Mouse (Mus musculus): ENCODE data around the gene Gba. TPM values are rescaled to one million over a fixed set of nuclear protein-coding genes. Genes with fewer than 3 reads are reported as not detected.
"Not testable (repeated sequence)": the region's sequence is repeated elsewhere in the genome, so short reads cannot be mapped to it uniquely, and the experiment has no call there.

Gene Gba
- polyA plus RNA-seq, 1 experiment from 2014 or later = 141 TPM

DNA sequence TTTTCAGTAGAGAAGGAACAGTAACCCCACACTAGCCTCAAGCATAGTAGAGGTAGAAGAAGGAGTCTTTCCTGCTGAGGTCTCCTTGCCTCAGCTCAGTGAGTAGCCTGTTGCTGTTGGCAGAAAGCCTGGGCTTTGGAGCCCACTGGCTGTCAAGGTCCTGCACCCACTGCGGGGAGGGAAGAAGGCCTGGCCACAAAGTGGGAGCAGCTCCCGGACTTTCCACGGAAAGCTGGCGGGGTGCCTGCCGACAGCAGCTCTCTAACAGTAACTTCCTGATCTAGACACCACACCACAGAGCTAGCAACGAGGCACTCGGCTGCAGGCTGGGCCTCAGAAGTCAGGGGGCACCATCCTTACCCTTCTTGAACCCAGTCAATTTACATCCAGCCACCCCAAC, 8.0 kb downstream of the Gba start:
- ChIA-PET CTCF (interaction anchor here (0.8 to 1.4 kb wide), 8 partner anchors 8 to 152 kb away, joined by 3 to 5 read pairs (median 3); partner anchors contain the start of gene Gba), POLR2A (interaction anchor here (0.8 to 1.5 kb wide), 4 partner anchors 8 to 121 kb away, joined by 3 to 5 read pairs (median 4); partner anchors contain the start of genes Gba and Gm43738)
- DNase-seq (ENCODE audit: low read depth, low spot score) = peak; percentile 25
- no peaks in the 10 kb centered on the region for H3K27me3 ChIP-seq
- in situ Hi-C loops (cut with MboI; ENCODE audit: low pct_unique_long_range_greater_than_20kb) = loop anchor here (25.0 kb wide), 1 partner anchor 523 kb away; the partner anchor contains the start of gene Khdc4
- no peak for TF ChIP-seq CTCF (IDR thresholded peaks at IDR 0.05)
- no peak for ATAC-seq

- POLR2A ChIA-PET = interaction anchor here (0.5 to 2.5 kb wide), 8 partner anchors 10 to 126 kb away, joined by 3 to 10 read pairs (median 4); partner anchors contain the start of genes Fdps and Gba
- TF ChIP-seq CTCF (IDR thresholded peaks at IDR 0.05) = no peak
- DNase-seq (ENCODE audit: low read depth, low spot score) = peak; percentile 64
- H3K27me3 ChIP-seq = no peaks in the 10 kb centered on the region
- peak; percentile 76 for ATAC-seq
- in situ Hi-C loops (cut with MboI; ENCODE audit: low pct_unique_long_range_greater_than_20kb) = loop anchor here (25.0 kb wide), 1 partner anchor 527 kb away; the partner anchor contains the start of gene Khdc4
- CTCF ChIA-PET = interaction anchor here (2.3 kb wide), 1 partner anchor 10 kb away, joined by 6 read pairs; no protein-coding TSS in a partner anchor
These were observed 11.2 kb downstream of the Gba start for GRCm38 (mm10) chr3:89213803-89214530.

DNA sequence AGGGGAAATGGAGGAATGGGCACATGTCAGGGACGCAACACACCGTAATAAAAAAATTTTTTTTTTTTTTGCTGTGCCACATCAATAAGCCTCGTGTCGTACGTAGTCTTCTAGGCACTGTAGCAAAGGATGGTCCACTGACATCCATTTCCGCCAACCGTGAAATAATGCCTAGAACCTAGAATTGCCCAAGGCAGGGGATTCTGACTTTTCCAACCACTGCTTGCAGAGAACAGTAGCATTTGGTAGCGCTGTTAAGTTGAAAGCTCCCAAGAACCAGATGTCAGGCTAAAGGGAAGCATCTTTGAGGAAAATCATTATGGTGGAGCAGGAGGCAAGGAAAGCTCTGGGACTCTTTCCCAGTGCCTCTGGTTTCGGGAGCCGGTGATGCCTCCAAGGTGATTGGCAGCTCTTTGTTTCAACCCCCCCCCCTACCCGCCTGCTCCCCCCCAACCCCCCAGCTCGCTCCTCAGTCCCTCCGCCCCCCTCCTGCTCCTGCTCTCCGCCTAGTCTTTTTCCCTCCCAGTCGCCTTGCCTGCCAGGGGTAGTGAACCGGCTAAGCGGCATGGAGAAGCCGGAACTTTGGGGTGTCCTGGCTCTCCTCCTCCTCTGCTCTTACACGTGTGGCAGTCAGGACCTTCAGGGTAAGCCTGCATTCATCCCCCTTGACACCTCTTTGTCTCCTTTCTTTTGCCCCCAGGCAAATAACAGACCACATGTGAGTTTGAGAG, 12.1 kb downstream of the Gba start, which contains the start of gene Thbs3:
Gene Thbs3, plus strand, starts transcription at position 500 of the 731 bp plus-strand sequence.
- TF ChIP-seq CTCF (IDR thresholded peaks at IDR 0.05) = no peak
- DNase-seq (ENCODE audit: low read depth, low spot score) (no peak), ATAC-seq (no peak)
- in situ Hi-C loops (cut with MboI; ENCODE audit: low pct_unique_long_range_greater_than_20kb) = loop anchor here (5.0 to 25.0 kb wide), 2 partner anchors 128 to 528 kb away; partner anchors contain the start of gene Khdc4
- ChIA-PET POLR2A (interaction anchor here (0.7 to 2.5 kb wide), 6 partner anchors 14 to 127 kb away, joined by 3 to 10 read pairs (median 4); partner anchors contain the start of gene Fdps), CTCF (interaction anchor here (1.0 to 2.3 kb wide), 5 partner anchors 8 to 125 kb away, joined by 3 to 6 read pairs (median 4); partner anchors contain the start of gene Mtx1)
- H3K27me3 ChIP-seq = no peaks in the 10 kb centered on the region

DNA sequence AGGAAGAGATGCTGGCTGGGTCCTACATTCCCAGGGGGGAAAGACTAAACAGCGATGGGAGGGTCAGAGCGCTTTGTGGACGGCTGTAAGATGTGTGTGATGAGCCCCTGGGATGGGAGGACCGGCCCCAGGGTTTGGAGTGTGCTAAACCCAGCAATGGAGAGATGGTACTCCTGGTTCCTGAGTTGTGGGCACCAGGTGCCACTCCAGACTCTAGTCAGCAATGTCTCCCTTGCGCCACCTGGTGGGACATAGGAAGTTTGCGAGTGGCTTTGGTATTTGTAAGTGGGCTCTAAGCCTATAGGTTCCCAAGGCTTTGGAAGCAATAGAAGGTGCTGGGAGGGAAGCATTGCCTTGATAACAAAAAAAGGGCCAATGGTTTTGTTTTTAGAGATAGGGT, 13.1 kb downstream of the Gba start:
- POLR2A ChIA-PET = no interaction called here
- TF ChIP-seq CTCF (IDR thresholded peaks at IDR 0.05) = no peak
- CTCF ChIA-PET = interaction anchor here (1.0 to 2.3 kb wide), 5 partner anchors 9 to 126 kb away, joined by 3 to 6 read pairs (median 4); partner anchors contain the start of gene Mtx1
- ATAC-seq (no peak), DNase-seq (ENCODE audit: low read depth, low spot score) (peak; percentile 73)
- in situ Hi-C loops (cut with MboI; ENCODE audit: low pct_unique_long_range_greater_than_20kb) = loop anchor here (5.0 to 25.0 kb wide), 2 partner anchors 129 to 529 kb away; partner anchors contain the start of gene Khdc4
- H3K27me3 ChIP-seq = no peaks in the 10 kb centered on the region

DNA sequence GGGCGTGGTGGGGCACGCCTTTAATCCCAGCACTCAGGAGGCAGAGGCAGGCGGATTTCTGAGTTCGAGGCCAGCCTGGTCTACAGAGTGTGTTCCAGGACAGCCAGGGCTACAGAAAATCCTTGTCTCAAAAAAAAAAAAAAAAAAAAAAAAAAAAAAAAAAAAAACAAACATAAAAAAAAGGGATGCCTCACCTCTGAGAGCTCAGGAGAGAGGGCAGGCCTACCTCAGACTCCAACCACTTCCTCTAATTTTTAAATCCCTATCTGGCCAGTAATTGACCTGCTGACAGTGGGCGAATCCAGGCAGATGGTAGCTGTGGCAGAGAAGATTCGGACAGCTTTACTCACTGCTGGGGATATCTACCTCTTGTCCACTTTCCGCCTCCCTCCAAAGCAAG, 13.7 kb downstream of the Gba start:
- DNase-seq (ENCODE audit: low read depth, low spot score); POLR2A ChIA-PET; ATAC-seq; H3K27me3 ChIP-seq: not testable (repeated sequence)
- CTCF ChIA-PET = interaction anchor here (0.8 to 2.1 kb wide), 5 partner anchors 9 to 129 kb away, joined by 3 to 6 read pairs (median 4); partner anchors contain the start of gene Mtx1
- in situ Hi-C loops (cut with MboI; ENCODE audit: low pct_unique_long_range_greater_than_20kb) = loop anchor here (5.0 to 25.0 kb wide), 2 partner anchors 129 to 529 kb away; partner anchors contain the start of gene Khdc4

- no peak for DNase-seq (ENCODE audit: low read depth, low spot score)
- ChIA-PET POLR2A (interaction anchor here (2.0 kb wide), 1 partner anchor 16 kb away, joined by 4 read pairs; no protein-coding TSS in a partner anchor), CTCF (interaction anchor here (1.1 to 2.1 kb wide), 2 partner anchors 25 to 131 kb away, joined by 6 read pairs; no protein-coding TSS in a partner anchor)
- no peak for TF ChIP-seq CTCF (IDR thresholded peaks at IDR 0.05)
- in situ Hi-C loops (cut with MboI; ENCODE audit: low pct_unique_long_range_greater_than_20kb) = loop anchor here (5.0 to 25.0 kb wide), 2 partner anchors 131 to 531 kb away; partner anchors contain the start of gene Khdc4
- no peaks in the 10 kb centered on the region for H3K27me3 ChIP-seq
- ATAC-seq = no peak
These were observed 15.5 kb downstream of the Gba start for GRCm38 (mm10) chr3:89218271-89218670.

DNA sequence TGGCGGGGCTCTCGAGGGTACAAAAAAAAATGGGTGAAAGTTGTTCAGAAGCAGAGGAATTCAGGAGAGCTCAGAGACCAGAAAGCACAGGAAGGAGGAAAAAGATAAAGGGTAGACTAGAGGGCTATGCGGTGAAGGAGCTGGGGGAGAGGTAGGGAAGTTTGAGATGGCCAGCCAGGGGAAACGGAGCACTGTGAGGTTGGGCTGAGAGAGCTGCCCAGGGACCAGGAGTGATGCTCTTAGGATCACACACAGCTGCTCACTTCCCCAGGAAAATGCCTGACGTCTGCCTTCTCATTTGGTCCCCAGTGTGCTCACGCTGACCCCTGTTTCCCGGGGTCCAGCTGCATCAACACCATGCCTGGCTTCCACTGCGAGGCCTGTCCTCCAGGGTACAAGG, 16.8 kb downstream of the Gba start:
- ChIA-PET CTCF (no interaction called here), POLR2A (no interaction called here)
- in situ Hi-C loops (cut with MboI; ENCODE audit: low pct_unique_long_range_greater_than_20kb) = loop anchor here (5.0 to 25.0 kb wide), 2 partner anchors 132 to 532 kb away; partner anchors contain the start of gene Khdc4
- no peak for ATAC-seq
- no peak for TF ChIP-seq CTCF (IDR thresholded peaks at IDR 0.05)
- no peak for DNase-seq (ENCODE audit: low read depth, low spot score)
- H3K27me3 ChIP-seq = no peaks in the 10 kb centered on the region

DNA sequence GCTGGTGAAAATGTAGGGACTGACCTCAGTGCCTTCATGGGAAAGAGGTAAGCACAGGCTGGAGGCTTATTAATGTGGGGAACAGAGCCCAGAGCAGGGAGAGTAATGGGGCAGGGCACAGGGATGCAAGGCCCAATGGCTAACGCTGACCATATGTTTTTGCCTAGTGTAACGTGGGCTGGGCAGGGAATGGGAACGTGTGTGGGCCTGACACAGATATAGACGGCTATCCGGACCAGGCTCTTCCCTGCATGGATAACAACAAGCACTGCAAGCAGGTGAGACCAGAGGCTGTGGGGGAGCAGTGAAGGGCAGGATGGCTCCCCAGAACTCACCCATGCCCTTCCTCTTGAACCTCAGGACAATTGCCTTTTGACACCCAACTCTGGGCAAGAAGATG, 18.4 kb downstream of the Gba start:
- in situ Hi-C loops (cut with MboI; ENCODE audit: low pct_unique_long_range_greater_than_20kb) = loop anchor here (25.0 kb wide), 1 partner anchor 534 kb away; the partner anchor contains the start of gene Khdc4
- DNase-seq (ENCODE audit: low read depth, low spot score) (no peak), ATAC-seq (no peak)
- ChIA-PET CTCF (no interaction called here), POLR2A (no interaction called here)
- TF ChIP-seq CTCF (IDR thresholded peaks at IDR 0.05) = no peak
- H3K27me3 ChIP-seq = no peaks in the 10 kb centered on the region

DNA sequence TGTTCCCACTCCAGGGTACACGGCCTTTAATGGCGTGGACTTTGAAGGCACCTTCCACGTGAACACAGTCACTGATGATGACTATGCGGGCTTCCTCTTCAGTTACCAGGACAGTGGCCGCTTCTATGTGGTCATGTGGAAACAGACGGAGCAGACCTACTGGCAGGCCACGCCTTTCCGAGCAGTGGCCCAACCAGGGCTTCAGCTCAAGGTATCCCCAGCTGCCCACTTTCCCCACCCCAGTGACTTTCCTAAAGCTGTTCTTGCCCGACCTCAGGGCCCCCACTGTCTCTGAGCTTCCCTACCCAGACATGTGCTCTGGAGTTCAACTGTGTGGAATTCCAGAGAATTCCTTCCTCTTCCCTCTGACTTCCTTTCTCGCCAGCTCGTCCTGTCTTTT, 22.1 kb downstream of the Gba start:
- ChIA-PET POLR2A (no interaction called here), CTCF (interaction anchor here (0.5 to 1.2 kb wide), 3 partner anchors 8 to 103 kb away, joined by 3 read pairs; no protein-coding TSS in a partner anchor)
- in situ Hi-C loops (cut with MboI; ENCODE audit: low pct_unique_long_range_greater_than_20kb) = loop anchor here (25.0 kb wide), 1 partner anchor 537 kb away; the partner anchor contains the start of gene Khdc4
- no peak for TF ChIP-seq CTCF (IDR thresholded peaks at IDR 0.05)
- DNase-seq (ENCODE audit: low read depth, low spot score) (no peak), ATAC-seq (no peak)
- H3K27me3 ChIP-seq = no peaks in the 10 kb centered on the region
